Mouse (Mus musculus): ENCODE data around the gene Olfr593.
"Not testable (repeated sequence)": the region's sequence is repeated elsewhere in the genome, so short reads cannot be mapped to it uniquely, and the experiment has no call there.

The Olfr593 gene

DNA sequence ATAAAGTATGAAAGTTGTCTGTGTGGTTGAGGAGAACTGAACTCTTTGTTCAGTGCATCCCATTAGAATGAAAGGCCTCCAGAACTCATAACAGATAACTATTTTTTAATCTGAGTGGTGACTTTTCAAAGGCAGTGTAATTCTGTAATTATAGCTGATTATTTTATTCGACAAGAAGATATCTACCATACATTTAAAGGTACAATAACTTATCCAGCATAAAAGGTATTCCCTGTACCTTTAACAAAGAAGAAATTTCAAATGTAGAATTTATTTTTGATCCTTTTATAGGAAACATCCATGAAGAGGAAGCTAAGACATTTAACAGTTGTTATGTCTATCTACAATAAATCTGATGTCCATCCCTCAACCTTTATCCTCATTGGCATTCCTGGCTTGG, at the start of gene Olfr593:
TSS of gene Olfr593 (plus strand) at position 301 of the 400 bp plus-strand sequence.
- no peak for DNase-seq (ENCODE audit: low spot score)

GRCm38 (mm10) chr7:103169697-103170096, 42.0 kb upstream of the Olfr593 start:
- DNase-seq (ENCODE audit: low spot score) = no peak

DNA sequence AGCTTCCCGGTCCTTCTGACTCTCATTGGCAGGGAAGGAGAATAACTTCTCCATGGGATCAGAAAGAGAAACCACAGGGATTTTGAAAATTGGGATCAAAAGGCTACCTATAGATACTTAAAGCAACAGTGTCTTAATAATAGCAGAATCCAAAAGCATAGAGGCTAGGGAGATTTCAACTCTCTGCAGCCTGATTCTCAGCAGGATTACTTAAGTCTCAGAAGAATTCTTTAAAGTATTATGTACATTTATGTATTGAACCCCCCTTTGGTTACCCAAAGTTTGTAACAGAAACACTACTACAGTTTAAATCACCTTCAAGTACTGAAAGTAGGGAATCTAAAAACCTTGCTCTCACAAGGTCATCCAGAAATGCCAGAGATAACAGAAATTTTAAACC, 33.4 kb upstream of the Olfr593 start, which contains the start of gene Olfr591:
TSS of gene Olfr591 (minus strand) at position 101 of the 400 bp plus-strand sequence.
- DNase-seq (ENCODE audit: low spot score) = no peak

DNA sequence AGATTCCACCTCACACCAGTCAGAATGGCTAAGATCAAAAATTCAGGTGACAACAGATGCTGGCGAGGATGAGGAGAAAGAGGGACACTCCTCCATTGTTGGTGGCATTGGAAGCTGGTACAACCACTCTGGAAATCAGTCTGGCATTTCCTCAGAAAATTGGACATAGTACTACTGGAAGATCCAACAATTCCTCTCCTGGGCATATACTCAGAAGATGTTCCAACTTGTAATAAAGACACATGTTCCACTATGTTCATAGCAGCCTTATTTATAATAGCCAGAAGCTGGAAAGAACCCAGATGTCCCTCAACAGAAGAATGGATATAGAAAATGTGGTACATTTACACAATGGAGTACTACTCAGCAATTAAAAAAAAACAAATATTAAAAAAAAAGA, 27.2 kb upstream of the Olfr593 start, which contains the start of gene Olfr592:
TSS of gene Olfr592 (plus strand) at position 301 of the 400 bp plus-strand sequence.
- not testable (repeated sequence) for DNase-seq (ENCODE audit: low spot score)

DNA sequence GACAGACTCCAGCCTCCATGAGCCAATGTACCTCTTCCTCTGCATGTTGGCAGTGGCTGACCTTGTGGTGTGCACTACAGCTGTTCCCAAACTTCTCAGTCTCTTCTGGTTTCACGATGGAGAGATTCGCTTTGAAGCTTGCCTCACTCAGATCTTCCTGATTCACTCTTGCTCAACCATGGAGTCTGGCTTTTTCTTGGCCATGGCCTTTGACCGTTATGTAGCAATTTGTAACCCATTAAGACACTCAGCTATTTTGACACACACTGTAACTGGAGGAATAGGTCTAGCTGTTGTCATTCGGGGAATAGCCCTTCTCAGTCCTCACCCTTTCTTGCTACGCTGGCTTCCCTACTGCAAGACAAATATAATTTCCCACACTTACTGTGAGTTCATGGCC, 388 bp downstream of the Olfr593 start:
- DNase-seq (ENCODE audit: low spot score) = not testable (repeated sequence)

DNA sequence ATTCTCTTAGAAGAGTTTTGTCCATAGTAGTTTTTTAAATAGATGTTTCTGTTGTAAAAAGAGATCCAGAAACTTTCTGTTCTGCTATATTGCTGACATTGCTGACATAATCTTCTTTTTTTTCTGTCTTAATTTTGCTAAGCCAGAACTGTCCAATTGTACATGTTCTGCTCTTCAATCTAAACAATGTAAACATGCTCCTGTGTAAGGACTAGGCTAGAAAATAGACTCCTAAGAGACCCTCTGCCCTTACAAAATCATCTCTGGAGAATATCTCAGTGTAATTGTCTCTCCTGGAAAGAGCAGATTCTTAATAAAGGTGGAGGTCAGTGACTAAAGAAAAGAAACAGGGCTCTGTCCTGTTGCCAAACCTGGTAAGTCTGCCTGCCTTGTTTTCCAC, 5.0 kb downstream of the Olfr593 start, which contains the start of gene Olfr594:
TSS of gene Olfr594 (plus strand) at position 301 of the 400 bp plus-strand sequence.
- no peak for DNase-seq (ENCODE audit: low spot score)

- DNase-seq (ENCODE audit: low spot score) = not testable (repeated sequence)
Measured at GRCm38 (mm10) chr7:103252405-103252804, 40.7 kb downstream of the Olfr593 start, which contains the start of gene Usp17ld. Usp17ld (minus strand) TSS chr7:103252505.

Data from layer of hippocampus, adult 9-10 months (tissue).